Mouse (Mus musculus): Measurements from ENCODE around the gene Gm37240. TPM values are rescaled to one million over a fixed set of nuclear protein-coding genes. Genes with fewer than 3 reads are reported as not detected.
A peak's percentile ranks its signal among the peaks of the same experiment; 100 is the strongest.

Gene Gm37240
- polyA plus RNA-seq, 2 experiments from 2014 or later, result 2.9 to 4.3 TPM

DNA sequence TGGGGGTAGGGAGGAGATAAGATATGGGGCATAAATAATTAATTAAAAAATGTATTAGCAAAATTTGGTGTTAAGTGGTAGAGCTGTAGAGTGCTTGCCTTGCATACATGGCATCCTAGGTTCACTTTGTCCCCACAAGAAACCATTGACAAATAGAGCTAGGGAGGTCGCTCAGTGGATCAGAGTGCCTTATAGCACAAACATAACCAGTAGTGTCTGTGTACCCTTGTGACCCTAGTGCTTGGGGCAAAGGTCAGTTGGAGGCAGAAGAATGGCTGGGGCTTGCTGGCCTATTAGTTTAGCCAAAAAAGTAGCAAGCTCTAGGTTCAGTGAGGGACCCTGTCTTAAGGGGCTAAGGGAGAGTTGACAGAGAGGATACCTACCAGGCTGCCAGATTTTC lies 1026.6 kb downstream of the Gm37240 start:
- ATAC-seq, result no peak

GRCm38 (mm10) chr3:84854440-84854839 lies 1032.9 kb downstream of the Gm37240 start:
- no peak for ATAC-seq

DNA sequence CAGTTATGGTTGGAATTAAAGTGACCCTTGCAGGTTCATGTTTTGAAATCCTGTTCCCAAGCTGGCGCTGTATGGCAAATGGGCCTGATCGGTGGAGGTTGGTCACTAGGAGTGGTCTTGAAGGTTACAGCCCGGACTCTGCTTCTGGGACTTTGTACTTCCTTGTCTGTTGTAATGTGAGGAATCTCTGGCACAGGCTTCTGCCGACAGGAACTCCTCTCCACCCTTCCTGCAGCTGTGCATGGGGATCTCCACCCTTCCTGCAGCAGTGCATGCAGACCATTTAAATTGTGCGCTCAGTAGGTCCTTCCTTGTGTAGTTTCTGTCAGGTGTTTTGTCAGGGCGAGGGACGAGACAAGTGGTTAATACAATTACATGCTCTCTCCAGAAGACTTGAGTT lies 1034.4 kb downstream of the Gm37240 start:
- no peak for ATAC-seq

DNA sequence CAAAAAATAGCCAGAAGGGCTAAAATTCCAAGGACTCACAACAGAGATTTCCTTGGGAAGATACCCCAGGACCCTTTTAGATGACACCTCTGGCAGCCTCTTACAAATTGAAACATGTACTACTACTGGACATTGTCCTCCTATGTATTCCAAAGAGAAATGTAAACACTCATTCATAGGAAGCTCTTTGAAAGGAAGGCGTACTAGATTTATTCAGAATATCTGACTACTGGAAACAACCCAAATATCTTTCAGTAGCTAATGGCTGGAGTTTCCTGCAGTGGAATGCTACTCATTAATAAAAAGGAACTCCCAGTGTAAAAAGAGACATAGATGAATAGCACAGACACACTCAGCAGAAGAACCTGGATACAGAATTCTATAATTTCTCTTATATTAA lies 1035.5 kb downstream of the Gm37240 start:
- ATAC-seq, result no peak

- no peak for ATAC-seq
These were observed 1036.9 kb downstream of the Gm37240 start for GRCm38 (mm10) chr3:84850418-84850817.

DNA sequence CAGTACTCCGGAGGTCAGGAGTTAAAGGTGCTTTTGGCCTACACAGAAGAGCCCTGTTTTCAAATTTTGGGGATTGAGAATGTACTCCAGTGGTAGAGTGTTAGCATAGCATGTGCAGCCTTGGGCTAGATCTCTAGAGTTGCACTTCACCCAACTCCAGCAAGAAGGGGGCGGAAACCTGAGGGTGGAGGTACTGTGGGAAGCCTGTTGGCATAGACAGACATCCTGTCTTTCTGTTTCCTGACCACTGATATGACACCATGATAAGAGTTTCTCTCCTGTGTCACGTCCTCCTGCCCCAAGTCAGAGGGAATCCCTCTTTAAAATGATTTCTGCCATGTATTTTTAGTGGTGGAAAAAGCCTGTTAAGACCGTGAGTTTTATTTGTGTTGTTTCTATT lies 1038.5 kb downstream of the Gm37240 start:
- ATAC-seq, result peak; percentile 93

DNA sequence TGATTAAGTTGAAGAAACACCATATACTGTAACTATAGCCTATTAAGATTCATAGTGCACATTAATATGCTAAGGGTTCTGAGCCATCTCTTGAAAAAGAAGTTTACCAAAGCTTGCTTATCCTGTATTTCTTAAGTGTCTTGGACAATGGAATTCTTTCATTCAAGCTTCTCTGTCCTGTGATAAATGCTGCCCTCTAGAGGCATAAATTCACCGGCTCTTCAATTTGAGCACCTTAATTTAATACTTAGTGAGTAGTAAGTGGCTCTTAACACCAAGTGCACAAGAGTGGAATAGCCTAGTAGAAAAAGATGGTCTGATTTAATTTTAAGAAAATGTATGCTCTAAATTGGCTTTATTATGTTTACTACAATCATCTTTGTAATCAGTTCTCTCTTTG lies 1043.7 kb downstream of the Gm37240 start:
- ATAC-seq, result peak; percentile 43

GRCm38 (mm10) chr3:84842793-84843192 lies 1044.5 kb downstream of the Gm37240 start:
- no peak for ATAC-seq

DNA sequence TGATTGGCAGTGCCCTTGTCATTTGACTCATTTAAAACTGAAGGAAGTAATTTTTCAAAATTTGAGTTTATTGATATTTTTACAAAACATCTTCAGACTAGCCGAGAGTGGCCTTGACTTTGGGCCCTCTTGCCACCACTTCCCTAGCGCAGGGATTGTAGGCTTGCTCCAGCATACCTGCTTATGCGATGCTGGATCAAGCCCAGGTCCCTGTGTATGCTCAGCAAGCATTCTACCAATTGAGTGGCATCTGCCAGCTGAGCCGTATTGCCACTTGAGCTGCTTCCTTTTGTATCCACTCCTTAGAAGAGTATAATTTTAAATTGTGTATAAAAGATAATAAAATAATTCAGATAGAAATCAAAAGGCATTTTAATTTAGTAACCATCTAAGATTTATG lies 1046.0 kb downstream of the Gm37240 start:
- no peak for ATAC-seq

DNA sequence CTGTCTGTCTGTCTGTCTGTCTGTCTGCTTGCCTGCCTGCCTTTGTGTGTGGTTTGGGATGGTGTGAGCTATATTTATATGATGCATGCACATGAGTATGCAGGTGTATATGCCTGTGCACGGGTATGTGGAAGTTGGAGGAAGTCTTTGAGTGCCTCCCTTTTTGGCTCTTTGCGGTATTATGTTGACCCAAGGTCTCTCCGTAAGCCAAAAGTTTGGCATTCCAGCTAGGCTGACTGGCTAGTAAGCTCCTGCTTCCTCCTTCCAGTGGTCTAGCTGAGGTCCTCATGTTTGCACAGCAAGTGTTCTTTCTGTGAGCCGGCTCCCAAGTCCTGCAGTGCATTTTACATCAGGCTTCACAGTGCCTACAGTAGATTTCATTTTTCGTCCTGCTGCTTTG lies 1047.8 kb downstream of the Gm37240 start:
- ATAC-seq, result no peak

GRCm38 (mm10) chr3:84837984-84838383 lies 1049.3 kb downstream of the Gm37240 start:
- ATAC-seq, result no peak

DNA sequence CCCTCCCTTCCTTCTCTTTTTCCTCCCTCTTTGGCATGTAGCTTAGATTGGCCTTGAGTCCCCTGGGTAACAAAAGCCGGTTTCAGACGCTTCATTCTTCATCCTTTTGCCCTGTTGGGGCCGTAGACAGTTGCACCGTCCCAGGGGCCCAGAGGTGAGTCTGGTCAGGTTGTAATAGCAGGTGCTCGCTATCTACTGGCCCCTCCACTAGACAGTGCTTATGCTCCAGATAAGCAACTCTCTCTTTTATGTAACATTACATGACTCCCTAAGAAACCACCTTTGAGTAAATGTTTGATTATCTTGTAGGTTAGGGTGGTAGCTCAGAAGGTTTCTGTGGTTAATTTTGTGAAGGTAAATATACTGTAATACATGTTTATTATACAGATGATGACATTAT lies 1051.3 kb downstream of the Gm37240 start:
- ATAC-seq, result no peak

- no peak for ATAC-seq
These were observed 1058.0 kb downstream of the Gm37240 start for GRCm38 (mm10) chr3:84829366-84829765.

DNA sequence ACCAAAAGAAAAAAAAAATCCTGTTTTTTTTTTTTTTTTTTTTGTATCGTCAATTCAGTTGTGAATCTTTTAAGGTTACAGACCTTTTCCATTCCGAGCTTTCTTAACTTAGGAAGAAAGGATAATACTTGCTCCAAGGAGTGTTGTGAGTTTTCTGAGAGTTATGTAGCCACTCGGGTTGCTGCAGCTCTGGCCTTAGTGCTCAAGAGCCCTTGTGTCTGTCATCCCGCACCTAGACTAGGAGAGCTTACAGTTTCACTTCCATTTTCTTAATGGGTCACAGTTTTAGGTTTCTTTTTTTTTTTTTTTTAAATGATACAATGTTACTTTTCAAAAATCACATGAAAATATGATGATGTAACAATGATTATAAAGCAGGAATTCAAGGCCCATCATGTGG lies 1059.7 kb downstream of the Gm37240 start:
- peak; percentile 67 for ATAC-seq

GRCm38 (mm10) chr3:84826938-84827337 lies 1060.4 kb downstream of the Gm37240 start:
- ATAC-seq, result peak; percentile 20

DNA sequence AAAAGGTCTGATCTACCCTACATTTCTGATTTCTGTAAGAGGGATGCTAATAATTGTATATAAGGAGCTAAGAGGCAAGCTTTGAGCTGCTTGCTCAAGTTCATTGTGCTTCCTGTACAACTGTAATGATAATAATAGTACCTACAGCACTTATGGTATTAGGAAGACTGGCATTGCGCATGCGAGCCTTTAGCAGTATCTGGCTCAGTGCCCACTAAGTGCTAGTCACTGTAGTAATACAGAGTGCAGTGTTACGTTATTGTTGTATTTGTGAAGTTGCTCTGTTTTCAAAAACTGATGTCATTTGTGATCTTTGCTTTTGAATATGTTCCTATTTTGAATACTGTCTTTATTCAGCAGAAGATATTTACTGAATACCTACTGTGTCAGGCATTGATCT lies 1060.9 kb downstream of the Gm37240 start:
- peak; percentile 16 for ATAC-seq

DNA sequence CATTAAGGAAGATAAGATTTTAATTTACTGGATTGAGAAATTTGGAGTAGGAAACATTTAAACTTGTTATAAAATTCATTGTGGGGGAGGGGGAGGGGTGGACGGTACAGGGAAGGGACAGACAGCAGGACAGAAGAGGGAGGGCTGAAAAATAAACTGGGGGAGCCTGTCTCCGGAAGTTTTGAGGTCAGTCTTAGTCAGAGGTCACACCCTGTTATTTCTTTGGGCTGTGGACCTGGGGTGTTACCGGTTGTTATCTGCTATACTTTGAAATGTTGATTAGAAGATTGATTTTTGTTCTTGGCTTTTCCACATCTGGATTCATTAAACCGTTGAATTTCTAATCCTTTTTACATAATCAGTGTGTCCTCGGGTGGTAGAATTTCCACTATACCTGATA lies 1061.3 kb downstream of the Gm37240 start:
- ATAC-seq, result no peak

- ATAC-seq, result no peak
These were observed 1066.6 kb downstream of the Gm37240 start for GRCm38 (mm10) chr3:84820654-84821201.

DNA sequence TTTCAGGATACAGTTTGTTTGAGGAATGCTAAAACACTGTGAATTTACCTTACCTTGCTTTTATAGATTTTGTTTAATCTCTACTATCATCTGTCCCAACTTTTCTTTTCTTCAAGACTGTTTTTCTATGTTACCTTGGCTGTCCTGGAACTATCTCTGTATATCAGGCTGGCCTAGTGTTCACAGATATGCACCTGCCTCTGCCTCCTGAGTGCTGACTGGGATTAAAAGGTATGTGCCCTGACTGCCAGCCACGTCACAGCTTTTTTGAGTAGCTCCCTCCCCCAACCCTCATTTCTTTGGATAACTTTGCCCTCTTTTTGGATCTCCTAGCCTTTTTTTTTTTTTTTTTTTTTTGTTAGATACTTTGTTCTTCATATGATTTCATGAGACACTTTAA lies 1070.4 kb downstream of the Gm37240 start:
- no peak for ATAC-seq

DNA sequence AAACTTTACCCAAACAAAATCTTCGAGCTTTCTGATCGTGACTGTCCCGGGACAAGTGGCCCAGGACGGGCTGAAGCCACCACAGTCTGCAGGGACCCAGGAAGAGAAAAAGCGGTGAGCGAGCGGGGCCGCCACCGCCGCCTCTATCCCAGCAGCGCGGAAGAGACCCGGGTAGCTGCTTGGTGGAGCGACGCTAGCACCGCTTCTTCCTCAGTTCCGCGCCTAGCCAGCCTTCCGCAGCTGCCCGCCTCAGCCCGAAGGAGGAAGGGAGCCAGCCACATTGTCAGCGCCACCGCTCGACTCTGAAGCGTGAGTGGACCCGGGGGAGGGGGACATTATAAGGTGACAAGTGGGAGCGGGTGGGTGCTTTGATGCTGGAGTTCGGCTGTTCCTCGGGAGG lies 1071.9 kb downstream of the Gm37240 start:
- peak; percentile 17 for ATAC-seq

DNA sequence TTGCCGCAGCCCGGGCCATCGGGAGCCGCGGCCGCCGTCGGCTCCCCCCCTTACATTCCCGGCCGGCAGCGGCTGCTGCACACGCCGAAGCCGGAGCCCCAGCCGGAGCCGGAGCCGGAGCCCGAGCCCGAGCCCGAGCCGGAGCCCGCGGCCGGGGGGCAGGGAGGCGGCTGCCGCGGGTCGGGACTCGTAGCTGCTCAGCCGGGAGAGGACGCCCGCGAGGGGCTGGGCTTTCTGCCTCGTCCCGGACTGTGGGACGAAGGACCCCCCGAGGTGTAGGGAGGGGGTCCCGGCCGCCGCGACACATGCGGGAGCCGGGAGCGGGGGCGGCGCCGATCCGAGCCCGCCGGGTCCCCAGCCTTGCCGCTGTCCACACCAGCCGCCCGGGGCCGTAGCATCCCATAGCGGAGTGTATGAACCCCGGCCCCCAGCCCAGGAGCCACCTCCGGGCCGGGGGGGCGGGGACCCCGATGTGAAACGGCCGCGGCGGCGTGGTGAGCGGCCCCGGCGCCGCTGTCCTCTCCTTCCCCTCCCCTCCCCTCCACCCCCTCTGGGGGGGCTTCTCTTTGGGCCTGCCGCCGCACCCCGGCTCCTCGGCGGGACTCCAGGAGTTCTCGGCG lies 1072.4 kb downstream of the Gm37240 start, which contains the start of gene Fbxw7:
Gene Fbxw7, plus strand, starts transcription at position 507 of the 620 bp plus-strand sequence.
- ATAC-seq, result no peak

DNA sequence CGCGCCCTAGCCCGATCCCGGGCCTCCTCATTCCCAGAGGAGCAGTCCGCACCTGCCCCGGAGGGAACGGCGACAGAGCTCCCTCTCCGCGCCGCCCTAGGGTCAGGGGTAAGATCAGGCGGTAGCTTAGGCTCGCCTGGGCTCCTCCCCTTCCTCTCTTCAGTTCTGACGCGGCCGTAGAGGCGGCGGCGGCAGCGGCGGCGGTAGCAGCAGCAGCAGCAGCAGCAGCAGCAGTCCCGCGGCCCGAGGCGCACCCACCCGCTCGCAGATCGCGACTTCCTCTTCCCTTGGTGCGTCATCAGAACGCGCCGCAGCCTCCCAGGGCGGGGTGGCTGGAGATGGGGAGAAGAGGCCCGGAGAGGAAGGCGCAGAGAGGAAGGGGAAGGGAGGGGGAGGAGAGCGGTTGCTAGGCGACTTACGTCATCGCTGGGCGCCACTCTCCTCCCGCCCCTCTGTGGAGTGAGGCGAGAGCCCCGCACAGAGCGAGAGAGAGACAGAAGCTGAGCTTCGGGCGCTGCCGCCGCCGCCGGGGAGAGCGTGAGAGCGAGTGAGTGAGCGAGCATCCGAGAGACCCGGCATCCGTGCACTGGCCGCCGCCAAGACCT lies 1073.1 kb downstream of the Gm37240 start:
- ATAC-seq, result peak; percentile 85

GRCm38 (mm10) chr3:84813436-84814156 lies 1073.7 kb downstream of the Gm37240 start:
- peak; percentile 6 for ATAC-seq

DNA sequence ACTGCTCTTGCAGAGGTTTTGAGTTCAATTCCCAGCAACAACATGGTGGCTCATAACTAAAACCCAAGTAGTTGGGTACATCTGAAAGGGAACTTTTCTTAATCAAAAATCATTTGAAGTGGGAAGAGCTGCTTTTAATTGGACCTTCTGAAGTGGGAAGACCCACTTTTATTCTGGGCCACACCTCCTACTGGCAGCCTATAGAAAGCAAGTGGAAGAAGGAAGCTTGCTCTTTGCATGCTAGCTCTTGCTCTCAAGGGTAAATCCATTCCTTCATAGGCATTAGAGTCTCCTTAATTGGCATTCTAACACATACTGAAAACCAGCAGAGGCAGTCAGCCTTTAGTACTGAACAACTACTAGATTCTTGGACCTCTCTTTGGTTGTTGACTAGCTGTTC lies 1076.5 kb downstream of the Gm37240 start:
- no peak for ATAC-seq

Data from activated CD4-positive, CD25-positive, alpha-beta regulatory T cell, adult 4 months (primary cell).